Mouse (Mus musculus) fat pad, adult 2 months (tissue): ENCODE results near the gene Rsph14.

Experiments
- DNase-seq: peaks from one replicate; pipeline ENCODE4 v3.0.0-alpha.2; 2011; ENCODE audit warnings: low read depth, low spot score; ENCODE audit errors: extremely low read depth

Rsph14 gene

DNA sequence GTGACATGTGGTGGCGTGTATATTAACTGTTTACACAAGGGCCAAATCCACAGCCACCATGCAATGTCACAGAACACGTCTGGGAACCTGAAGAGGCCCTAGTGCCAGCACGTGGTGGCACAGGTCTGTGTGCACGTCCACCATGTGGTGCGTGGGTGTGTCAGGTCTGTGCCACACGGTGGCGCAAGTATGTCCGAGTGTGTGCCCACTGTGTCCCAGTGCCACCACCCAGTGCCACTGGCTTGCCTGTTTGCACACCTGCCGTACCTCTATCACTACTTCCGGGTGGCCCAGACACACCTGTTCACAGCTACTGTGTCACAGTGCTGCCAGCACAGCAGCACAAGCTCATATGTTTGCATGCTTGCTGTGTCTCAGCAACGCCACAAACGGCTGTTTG lies 97.9 kb downstream of the Rsph14 start:
- no peak for DNase-seq

DNA sequence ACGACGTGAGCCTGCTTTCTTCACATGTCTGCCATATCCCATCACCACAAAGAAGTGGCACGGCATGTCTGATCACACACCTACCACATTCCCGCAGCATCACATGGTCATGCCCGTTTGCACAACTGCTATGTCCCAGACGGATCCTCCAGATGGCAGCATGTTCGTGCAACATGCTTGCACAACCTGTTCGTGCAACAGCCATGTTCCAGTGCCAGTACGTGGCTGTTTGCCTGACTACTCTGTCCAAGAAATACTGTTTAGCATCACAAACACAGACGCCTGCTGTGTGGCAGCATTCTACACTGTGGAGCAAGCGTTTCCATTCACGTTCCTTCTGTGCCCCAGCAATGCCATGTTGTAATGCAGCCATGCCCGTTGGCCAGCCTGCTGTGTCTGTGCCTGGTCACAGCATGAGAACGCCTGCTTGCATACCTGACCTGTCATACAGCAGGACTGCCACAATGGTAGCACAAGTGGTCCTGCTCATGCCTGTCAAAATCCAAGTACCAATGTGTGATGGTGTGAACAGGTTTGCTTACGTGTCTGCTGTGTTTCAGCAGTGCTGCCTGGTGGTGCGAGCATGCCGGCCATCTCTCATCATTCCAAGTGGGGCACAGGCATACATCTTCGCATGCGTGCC lies 98.7 kb downstream of the Rsph14 start:
- DNase-seq, result no peak

DNA sequence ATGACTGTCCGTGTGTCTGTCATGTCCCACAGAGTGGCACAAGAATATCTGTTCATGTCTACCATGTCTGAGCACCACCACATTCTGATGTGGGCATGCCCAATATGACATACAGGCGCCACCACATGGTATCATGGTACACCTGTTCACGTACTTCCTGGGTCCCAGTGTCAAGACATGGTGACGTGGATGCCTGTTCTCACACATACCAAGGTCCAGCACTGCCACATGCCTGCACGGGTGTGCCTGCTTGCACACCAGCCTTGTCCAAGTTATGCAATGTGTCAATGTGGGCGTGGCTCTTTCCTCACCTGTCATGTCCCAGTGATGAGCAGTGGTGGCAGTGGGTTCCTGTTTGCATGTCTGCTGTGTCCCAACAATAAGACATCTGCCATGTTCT lies 99.9 kb downstream of the Rsph14 start:
- no peak for DNase-seq

DNA sequence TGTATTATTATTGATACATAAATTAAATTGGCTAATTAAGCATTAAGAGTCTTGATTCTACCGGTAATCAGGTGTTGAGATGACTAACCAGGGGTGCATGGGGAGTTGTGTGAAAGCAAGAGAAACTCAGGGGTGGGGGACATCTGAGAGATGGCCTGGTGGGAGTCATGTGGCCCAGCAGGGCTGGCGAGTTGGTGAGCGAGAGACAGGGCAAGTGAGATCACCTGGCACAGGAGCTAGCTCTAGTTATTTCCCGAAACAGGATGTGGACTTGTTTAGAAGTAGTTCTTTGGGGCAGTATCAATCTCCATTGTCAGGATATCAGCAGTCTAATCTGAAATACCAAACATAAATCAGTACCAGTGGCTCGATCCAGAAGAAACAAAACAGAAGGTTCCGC lies 100.8 kb downstream of the Rsph14 start:
- no peak for DNase-seq

DNA sequence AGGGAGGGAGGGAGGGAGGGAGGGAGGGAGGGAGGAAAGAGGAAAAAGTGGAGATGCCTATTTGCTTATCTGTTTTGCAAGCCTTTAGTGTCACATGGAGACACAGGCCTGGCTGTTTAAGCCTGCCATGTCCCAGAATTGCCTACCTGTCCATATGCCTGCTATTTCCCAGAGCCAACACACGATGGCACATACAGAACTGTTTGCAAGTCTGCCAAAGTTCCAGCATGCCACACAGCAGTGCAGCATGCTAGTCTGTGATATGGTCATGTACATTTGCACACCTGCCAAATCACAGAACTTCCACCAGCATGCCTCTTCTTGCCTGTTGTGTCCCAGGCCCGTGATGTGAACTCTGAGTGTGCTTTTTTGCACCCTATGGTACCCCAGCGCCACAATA lies 101.8 kb downstream of the Rsph14 start:
- no peak for DNase-seq

DNA sequence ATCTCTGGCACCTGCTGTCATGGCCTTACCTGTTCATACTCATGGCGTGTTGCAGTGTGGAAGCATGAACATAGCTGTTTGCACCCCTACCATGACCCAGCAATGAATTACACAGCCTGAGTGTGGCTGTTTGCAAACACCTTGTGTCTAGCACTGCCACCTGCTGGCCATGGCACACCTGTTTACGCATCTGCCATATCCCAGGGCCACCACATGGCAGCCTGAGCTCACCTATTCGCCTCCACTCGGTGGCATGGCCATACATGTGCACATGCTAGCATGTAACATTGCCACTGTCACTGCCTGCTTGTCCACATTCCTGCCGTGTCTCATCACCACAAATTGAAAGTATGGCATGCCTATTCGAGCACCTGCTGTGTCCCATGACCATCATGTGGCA lies 102.8 kb downstream of the Rsph14 start:
- no peak for DNase-seq

DNA sequence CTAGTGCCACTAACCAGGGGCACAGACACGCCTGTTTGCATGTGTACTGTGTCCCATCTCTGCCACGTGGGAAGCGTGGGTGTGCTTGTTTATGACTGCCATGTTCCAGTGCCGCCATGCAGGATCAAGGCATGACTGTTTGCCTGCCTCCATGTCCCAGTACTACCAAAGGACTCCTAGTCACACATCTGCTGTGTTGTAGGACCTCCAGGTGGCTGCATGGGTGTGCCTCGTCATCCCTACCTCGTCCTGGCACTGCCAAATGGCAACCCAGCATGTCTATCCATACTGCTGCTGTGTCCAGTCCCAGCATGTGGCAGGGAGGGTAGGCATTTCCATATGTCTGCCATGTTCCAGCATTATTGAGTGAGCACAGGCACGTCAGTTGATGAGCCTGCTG lies 104.1 kb downstream of the Rsph14 start:
- DNase-seq, result no peak

DNA sequence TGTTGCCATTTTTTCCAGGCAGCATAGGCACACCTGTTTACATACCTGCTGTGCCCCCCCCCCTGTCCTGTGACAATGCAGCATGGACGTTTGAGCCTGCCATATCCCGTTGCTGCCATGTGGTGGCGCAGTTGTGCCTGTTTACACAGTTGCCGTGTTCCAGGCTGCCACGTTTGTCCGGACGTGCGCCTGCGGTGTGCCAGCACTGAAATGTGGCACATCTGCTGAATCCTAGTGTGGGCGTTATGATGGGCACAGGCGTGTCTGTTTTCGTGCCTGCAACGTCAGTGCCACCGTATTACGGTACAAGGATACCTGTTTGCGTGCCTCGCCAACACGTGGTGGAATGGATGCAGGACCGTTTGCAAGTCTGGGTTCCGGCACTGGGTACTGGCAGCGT lies 107.1 kb downstream of the Rsph14 start:
- no peak for DNase-seq

DNA sequence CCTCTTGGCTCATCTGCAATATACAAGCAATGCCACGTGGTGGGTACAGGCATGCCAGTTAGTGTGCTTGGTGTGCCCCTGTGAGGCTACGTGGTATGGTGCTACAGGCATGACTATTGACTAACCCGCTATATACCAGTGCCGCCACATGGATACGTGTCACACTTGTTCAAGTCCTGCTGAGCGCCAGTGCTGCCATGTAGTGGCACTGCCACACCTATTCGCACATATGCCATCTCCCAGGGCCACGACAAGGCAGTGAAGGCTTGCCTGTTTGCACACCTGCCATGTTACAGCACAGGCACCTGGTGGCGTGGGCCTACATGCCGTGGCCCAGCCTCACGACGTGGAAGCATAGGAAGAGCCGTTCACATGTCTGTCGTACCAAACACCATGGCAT lies 108.1 kb downstream of the Rsph14 start:
- no peak for DNase-seq

DNA sequence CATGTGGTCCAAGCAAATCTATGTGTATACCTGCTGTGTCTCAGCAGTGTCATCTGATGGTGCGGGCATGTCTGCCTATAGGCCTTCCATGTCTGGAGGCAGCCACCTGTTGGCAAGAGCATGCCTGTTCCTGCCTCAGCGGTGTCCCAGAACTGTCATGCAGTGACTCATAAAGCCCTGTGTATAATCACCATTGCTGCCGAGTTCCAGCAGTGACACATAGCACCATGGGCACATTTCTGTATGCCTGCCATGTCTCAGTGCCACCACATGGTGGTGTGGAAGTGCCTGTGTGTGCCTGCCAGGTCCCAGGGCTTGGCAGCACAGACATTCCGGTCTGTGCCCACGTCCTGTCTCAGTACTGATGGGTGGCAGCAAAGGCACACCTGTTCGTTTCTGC lies 109.6 kb downstream of the Rsph14 start:
- no peak for DNase-seq

DNA sequence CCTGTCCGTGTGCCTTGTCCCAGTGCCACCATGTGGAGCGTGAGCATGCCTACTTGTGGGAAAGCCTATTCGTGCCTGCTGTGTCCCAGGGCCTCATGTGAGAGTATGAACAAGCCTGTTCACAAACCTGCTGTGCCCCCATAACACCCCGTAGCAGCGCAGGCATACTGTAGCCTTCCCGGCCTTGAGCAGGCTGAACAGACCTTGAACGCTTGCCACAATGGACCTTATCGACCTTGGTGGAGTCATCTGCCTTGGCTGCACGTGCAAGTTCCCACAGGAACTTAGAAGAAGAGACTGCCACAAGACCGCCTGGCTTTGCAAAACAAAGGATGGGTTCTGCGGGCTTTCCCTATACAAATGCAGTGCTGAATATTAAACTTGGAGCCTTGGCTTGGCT lies 110.8 kb downstream of the Rsph14 start:
- no peak for DNase-seq

DNA sequence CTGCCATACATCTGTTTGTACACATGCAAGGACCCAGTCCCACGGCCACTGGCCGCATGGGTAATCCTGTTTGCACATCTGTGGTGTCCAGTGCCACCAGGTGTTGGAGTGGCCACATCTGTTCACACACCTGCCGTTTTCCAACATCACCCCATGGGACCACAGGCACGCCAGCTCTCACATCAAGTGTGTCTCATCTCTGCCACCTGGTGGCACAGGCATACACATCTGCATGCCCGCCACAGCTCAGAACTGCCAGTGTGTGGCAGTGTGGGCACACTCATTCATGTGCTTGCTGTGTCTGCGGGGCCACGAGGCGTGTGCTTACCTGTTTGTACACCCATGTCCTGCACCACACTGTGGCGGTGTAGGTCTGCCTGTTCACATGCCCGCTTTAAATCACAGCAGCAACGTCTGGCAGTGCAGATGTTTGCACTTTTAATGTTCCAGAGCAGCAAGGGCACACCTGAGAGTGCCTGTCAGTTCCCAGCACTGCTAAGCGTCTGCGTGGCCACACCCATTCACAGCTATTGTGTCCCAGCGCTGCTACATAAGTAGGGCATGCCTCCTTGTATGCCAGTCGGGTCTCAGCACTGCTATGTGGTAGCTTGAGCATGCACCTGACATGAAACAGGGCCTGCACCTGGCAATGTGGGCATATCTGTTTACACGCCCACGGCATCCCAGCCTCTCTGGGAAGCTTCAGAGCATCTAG lies 111.4 kb downstream of the Rsph14 start:
- DNase-seq, result no peak

DNA sequence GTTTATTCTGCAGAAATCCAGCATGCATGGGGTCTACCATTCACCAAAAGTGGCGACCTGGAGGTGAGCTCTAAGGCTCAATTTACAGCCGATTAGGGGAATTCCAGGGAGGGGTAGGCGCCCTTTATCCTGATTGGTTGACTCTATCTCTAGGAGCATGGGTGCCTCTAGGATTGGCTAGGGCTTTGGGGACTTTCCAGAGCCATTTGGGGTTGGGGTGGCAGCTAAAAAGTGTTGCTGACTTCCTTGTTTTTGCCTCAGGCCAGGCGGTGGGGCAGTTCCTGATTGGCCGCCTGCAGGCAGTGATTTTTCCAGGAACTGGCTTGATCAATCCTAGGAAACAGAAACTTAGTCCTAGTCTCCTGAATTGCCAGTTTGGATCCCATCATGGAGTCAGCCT lies 113.1 kb downstream of the Rsph14 start:
- no peak for DNase-seq

DNA sequence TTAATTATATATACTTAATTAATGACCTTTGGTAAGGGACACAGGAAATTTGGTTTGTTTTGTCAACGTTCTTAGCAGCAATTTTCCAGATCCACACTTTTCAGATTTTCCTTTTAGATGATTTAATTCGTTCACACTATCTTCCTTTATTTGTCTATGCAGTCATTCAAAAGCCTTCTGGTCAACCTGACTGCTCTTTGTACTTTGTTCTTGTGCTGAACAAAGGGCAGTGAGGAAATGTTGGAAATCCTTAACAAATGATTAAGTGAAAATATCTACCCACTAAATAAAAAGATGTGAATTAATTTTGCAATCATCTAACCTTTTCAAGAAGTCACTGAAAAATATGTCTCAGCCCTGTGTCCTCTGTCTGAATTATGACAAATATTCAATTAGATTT lies 124.0 kb downstream of the Rsph14 start:
- no peak for DNase-seq
